Mouse (Mus musculus): Measurements from ENCODE around the gene Tmem131l.
"Not testable (repeated sequence)": the region's sequence is repeated elsewhere in the genome, so short reads cannot be mapped to it uniquely, and the experiment has no call there.

- TF ChIP-seq CTCF, EP300 (IDR thresholded peaks at IDR 0.05): not testable (repeated sequence)
Measured at GRCm38 (mm10) chr3:83872853-83873252, 167.1 kb downstream of the Tmem131l start.

All from lung, postnatal 0 days (tissue).